Mouse (Mus musculus): ENCODE results near the gene Tnnc1.

The Tnnc1 gene

GRCm38 (mm10) chr14:31184195-31184594 is 23.9 kb upstream of the Tnnc1 start:
- no peak for DNase-seq (ENCODE audit: low spot score)

GRCm38 (mm10) chr14:31186656-31187055 is 21.5 kb upstream of the Tnnc1 start:
- no peak for DNase-seq (ENCODE audit: low spot score)

- DNase-seq (ENCODE audit: low spot score), result no peak
These were observed 19.3 kb upstream of the Tnnc1 start for GRCm38 (mm10) chr14:31188771-31189181.

DNA sequence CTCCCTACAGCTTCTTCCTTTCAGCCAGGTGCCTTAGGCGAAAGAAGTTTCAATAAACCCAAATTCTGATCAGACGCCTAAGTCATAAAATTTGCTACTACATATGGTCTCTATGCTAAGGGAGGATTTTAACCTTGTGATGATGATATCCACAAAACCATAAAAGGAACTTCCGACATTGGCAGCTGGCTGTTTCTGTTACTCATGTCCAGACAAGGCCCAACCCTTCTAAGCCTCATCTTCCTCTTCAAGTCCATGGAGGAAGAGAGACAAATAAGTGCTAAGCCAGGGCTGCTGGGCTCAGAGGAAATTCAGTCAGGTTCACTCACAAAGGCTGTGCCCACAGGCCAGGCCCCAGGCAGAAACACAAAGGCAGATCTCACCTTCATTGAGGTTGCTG is 18.8 kb upstream of the Tnnc1 start:
- DNase-seq (ENCODE audit: low spot score), result no peak

DNA sequence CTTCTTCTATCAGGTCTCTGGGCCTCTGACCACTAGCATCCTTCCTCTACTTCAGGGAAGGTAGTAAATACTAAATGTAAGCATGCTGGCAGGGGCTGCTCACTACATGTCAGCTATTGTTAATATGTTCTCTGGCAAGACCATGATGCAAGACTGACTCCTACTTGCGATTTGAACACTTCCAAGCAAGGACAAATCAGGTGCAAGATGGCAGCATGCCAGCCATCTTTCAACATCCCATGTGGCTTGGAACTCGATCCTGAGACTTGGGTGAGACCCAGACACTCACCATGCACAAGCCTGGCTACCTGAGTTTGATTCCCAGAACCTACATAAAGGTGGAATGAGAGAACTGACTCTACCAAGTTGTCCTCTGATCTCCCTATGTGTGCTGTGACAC is 16.2 kb upstream of the Tnnc1 start:
- no peak for DNase-seq (ENCODE audit: low spot score)

- DNase-seq (ENCODE audit: low spot score), result no peak
These were observed 14.3 kb upstream of the Tnnc1 start for GRCm38 (mm10) chr14:31193791-31194190.

- DNase-seq (ENCODE audit: low spot score), result no peak
These were observed 13.7 kb upstream of the Tnnc1 start for GRCm38 (mm10) chr14:31194441-31194840.

DNA sequence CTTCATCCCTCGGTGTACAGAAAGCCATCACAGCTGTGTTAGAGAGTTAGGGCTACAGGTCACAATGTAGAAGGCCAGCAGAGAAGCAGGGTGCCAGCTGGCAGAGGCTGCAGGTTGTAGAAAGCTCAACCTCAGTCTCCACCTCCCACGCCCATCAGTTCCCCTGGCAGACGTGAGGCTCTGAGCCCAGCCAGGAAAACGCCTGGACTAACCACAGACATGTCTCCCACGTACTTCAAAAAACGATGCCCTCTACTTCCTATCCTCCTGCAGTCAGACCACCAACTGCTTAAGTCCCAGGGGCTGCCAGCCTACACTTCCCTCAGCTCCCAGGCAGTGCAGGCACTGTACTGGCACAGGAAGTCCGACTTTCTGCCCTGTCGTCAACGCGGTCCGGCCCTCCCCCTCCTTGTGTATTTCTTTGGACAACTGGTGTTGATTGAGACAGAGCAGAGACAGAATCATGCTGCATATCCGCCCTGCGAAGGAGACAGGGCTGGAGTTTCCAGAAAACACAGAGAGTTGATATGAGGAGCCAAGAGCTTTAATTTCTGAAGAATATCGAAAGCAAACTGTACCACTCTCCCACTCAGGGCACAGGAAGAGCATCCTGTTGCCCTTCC is 13.1 kb upstream of the Tnnc1 start:
- DNase-seq (ENCODE audit: low spot score), result no peak

DNA sequence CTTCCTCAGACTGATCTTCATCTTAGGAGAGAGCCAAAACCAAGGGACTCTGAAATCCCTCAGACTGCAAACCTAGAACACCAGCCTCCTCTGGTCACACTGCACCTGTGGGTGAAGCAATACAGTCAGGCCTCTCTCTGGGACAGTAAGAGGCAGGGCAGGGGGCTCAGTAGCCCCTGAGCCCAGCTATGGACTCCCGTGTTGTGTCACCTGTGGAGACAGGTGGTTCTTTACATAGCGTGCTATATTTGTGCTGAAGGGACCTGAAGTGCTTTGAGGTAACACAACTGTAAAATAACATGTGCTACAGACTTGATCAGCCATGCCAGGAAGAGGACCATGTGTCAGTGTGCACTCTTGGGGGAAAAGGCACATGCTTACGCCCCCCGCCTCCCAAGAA is 12.6 kb upstream of the Tnnc1 start:
- DNase-seq (ENCODE audit: low spot score), result no peak

DNA sequence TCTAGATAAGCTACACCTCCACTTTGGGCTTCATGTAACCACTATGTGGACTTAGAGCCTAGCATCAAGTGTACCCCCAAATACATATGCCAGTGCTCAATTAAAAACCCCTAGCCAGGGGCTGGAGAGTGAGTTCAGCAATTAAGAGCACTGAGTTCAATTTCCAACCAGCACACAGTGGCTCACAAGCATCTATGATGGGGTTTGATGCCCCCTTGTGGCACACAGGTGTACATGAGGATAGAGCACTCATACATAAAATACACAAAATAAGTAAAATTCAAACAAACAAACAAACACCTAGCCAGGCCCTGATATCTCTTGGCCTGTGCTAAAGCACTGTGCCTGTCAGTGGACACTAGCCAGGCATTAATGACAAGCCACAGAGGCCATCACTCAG is 12.1 kb upstream of the Tnnc1 start:
- DNase-seq (ENCODE audit: low spot score), result no peak

- no peak for DNase-seq (ENCODE audit: low spot score)
These were observed 10.3 kb upstream of the Tnnc1 start for GRCm38 (mm10) chr14:31197547-31198516.

DNA sequence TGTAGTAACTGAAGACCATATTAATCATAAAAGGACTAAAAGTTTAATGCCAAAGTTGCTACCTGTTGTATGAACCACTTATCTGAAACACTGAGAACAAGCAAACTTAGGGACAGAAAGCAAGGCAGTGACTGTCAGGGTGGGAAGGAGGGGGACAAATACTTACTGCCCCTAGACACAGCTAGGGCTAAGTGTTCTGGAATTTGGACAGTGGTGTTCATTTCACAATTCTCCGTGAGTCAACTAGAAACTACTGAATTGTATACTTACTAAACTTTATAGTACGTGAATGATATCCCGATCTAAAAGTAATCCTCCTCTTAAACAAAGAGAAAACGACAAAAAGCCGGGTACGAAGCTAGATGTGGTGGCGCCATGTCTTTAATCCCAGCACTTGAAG is 8.5 kb upstream of the Tnnc1 start:
- DNase-seq (ENCODE audit: low spot score), result no peak

DNA sequence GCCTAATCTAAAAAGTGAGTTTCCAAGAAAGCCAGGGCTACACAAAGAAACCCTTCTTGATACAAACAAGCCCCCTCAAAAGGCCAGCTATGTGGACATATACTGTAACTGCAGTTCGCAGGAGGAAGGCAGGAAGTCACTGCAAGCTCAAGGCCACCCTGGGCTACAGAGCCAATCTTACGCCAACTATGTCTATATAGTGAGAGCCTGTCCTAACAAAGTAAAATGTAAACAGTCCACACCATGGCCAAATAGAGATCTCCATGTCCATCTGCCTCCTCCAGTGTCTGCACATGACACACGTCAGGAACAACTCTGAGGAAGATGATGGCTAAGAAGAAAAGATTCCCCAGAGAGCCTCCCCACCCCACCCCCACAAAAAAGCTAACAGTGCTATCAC is 8.1 kb upstream of the Tnnc1 start:
- DNase-seq (ENCODE audit: low spot score), result no peak

DNA sequence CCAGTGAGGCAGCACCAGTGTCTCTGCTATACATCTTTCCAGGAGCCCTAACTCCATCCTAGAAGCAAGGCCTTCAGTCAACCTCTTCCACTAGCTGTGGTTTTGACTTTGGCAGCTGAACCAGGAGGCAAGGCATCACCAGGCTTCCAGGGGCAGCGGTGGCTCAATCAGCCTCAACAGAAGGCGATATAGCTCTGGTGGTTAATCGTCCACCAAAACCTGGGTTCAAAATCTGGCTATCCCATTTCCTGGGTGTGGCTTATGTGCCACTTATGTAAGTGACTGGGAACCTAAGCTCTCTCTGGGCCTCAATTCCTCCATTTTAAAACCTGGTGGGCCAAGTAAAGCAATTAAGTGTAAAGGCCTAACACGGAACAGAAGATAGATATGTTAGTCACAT is 3.3 kb upstream of the Tnnc1 start:
- no peak for DNase-seq (ENCODE audit: low spot score)

DNA sequence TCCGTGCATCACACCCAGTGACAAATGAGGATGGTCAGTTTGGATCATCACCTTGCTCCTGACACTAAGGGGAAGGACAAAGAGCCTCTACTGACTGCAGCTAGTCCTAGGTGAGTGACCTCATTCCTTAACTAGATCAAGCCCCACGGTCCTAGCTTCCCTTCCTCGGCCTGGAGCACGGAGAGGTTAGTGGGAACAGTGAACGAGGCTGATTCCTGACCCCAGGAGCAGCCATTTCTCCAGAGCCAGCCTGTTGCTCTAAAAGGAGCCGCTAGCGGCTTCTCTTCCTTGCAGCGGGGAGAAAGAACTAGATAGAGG is 2.9 kb upstream of the Tnnc1 start:
- DNase-seq (ENCODE audit: low spot score), result no peak

DNA sequence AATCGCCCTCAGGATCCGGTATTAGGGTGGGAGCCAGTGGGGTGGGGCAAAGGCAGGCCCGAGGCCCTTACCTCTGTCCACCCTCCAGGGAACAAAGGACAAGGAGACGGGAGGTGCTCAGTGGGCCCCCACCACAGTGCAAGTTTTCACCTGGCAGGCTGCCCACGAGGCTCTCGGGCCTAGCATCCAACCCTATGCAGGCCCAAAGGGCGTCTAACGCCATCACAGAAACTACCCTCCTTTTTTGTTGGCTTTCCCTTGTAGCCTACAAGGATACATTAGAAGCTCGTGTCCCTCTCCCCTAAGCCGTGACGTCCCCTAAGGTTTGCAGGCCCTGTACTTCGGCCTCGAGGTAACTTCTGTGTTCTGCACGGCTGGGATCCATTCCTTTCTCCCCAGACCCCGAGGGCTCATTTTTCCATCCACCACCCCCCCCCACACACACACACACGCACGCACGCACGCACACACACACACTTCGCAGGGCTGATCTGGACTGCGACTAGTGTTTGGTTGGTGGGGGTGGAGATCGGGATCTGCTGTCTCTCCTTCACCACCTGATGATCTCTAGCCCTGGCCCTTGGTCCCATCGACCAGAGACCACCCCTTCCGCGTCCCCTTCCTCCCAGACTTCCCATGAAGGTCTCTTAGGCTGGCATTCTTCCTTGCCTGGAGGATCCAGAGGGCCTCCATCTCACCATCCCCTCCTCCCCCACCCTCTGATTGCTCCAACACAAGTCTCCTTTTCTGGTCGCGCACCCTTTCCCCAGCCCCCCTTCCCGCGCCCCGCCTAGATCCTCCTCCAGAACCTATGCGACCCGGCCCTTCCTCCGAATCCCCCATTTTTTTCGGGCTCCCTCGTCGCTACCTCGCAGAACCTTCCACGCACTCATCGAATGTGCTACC is 2.3 kb upstream of the Tnnc1 start:
- DNase-seq (ENCODE audit: low spot score), result no peak

- DNase-seq (ENCODE audit: low spot score), result peak; percentile 85
These were observed 1.6 kb upstream of the Tnnc1 start for GRCm38 (mm10) chr14:31206472-31206981.

- no peak for DNase-seq (ENCODE audit: low spot score)
These were observed 862 bp upstream of the Tnnc1 start for GRCm38 (mm10) chr14:31207070-31207830.

DNA sequence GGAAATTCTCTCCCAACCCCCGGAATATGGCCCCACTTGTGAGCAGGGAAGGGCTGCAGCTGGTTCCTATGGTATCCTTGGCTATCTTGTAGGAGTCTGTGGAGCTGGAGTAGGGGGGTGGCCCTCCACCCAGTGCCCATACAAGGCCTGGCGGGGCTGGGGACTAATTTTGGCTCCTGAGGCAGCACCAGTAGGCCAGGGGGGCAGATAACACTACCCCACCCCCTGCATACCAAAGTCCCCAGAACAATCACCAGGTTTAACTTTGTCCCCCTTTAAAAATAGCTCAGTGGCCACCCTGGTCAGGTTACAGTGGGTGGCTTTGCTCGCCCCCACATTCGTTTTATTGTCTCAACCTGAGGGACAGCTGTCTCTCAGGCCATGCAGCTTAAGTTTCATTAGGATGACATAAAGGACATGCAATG is 1.0 kb downstream of the Tnnc1 start:
- no peak for DNase-seq (ENCODE audit: low spot score)

GRCm38 (mm10) chr14:31211854-31212253 is 3.7 kb downstream of the Tnnc1 start:
- DNase-seq (ENCODE audit: low spot score), result no peak

DNA sequence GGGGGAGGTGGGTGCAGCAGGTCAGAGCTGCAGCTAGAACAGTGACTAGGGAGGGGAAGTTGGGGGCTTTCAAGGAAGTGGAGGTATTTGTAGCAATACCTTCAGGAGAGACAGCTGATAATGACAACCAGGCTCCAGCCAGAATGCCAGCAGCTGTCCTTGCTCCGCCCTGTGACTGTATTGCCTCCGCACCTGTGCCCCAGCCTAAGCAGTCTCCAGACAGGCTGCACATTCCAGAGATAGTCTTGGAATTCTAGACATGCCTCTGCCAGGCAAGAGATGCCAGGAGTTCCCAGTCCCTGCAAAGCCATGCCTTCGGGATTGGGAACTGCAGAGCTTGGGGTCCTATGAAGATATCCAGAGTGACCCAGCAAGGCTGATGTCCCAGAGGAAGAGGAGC is 4.4 kb downstream of the Tnnc1 start:
- DNase-seq (ENCODE audit: low spot score), result no peak

GRCm38 (mm10) chr14:31213868-31214267 is 5.8 kb downstream of the Tnnc1 start:
- no peak for DNase-seq (ENCODE audit: low spot score)
